Mouse (Mus musculus) intestine, embryonic 16.5 days (tissue): ENCODE measurements around the gene Mipep. TPM values are rescaled to one million over a fixed set of nuclear protein-coding genes. Genes with fewer than 3 reads are reported as not detected.

Experiments
- ATAC-seq: fragments of 200-750 bp; cut with Nextera tagmentation; 2 replicates; pipeline ENCODE4 v1.8.0; 2017; ENCODE audit warnings: moderate TSS enrichment, moderate library complexity
- H3K27ac ChIP-seq: fragments of 300-500 bp; sonication (generic); 2 replicates; pipeline ENCODE4 v1.5.1; 2014; ENCODE audit warnings: mild to moderate bottlenecking, low read length
- H3K27me3 ChIP-seq: fragments of 300-500 bp; sonication (generic); replicated peaks from 2 replicates; pipeline ENCODE4 v1.6.1; 2014; ENCODE audit warnings: low read length, control low read depth, mixed read lengths; ENCODE audit not compliant: control insufficient read depth, insufficient read depth
- H3K36me3 ChIP-seq: fragments of 300-500 bp; sonication (generic); 2 replicates; pipeline ENCODE4 v1.6.1; 2014; ENCODE audit warnings: low read length, control low read depth; ENCODE audit not compliant: control insufficient read depth, insufficient read depth
- H3K4me1 ChIP-seq: fragments of 300-500 bp; sonication (generic); 2 replicates; pipeline ENCODE4 v1.6.1; 2014; ENCODE audit warnings: low read length, control low read depth, mixed read lengths; ENCODE audit not compliant: control insufficient read depth, insufficient read depth
- H3K4me2 ChIP-seq: fragments of 300-500 bp; sonication (generic); 2 replicates; pipeline ENCODE4 v1.6.1; 2014; ENCODE audit warnings: low read depth, low read length, control low read depth
- H3K4me3 ChIP-seq: fragments of 300-500 bp; sonication (generic); 2 replicates; pipeline ENCODE4 v1.5.1; 2014; ENCODE audit warnings: mild to moderate bottlenecking, low read length
- H3K9ac ChIP-seq: fragments of 300-500 bp; sonication (generic); 2 replicates; pipeline ENCODE4 v1.6.1; 2014; ENCODE audit warnings: low read depth, low read length
- H3K9me3 ChIP-seq: fragments of 300-500 bp; sonication (generic); 2 replicates; pipeline ENCODE4 v1.6.1; 2016; ENCODE audit warnings: low read length, control low read depth; ENCODE audit not compliant: control insufficient read depth
- WGBS: fragments of 180-500 bp; shearing (Covaris S2); extraction: QIAGEN DNeasy Blood & Tissue Kit; methylation state at CpG from one replicate; pipeline ENCODE4 v1.1.7; 2014; 5-methylcytosine and 5-hydroxymethylcytosine counted together
- polyA plus RNA-seq: library from polyadenylated mRNA; unstranded; fragments of >200 nt; fragmentation: Nextera tagmentation; extraction: Ambion mirVana; gene quantifications from 2 replicates; pipeline ENCODE4 v1.2.1, GENCODE M21; 2015

Gene Mipep
- polyA plus RNA-seq, 1 experiment from 2014 or later, result 20.0 TPM

DNA sequence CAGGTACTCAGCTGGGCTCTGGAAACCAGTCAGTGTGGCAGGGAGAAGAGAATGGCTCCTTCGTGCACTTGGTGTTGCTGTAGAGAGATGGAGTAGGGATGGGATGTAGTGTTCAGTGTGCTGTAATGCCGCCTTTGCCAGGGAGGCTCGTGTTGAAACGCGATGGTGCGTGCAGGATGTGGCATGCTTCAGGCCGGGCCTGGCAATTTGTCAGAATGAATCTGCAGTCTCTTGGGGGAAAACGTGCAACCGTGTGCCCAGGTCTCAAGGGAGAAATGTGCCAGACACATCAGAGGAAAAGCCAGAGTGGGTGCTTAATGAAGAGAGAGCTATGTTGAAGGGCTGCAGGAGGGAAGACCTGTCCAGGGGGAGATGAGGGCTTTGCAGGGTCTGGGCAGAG, 20.6 kb downstream of the Mipep start:
- WGBS, result 89% methylated on average over 9 of the region's 9 CpGs
- Histone ChIP-seq H3K27ac (no peak overlapping the region), H3K9ac (no peak overlapping the region), H3K4me1 (peaks cover 2% of the 10 kb centered on the region; the same call in 1 of the 2 replicates), H3K27me3 (no peaks in the 10 kb centered on the region), H3K9me3 (no peaks in the 10 kb centered on the region), H3K36me3 (peaks cover 6% of the 10 kb centered on the region), H3K4me2 (no peak overlapping the region), H3K4me3 (no peak overlapping the region)
- ATAC-seq, result no peak

DNA sequence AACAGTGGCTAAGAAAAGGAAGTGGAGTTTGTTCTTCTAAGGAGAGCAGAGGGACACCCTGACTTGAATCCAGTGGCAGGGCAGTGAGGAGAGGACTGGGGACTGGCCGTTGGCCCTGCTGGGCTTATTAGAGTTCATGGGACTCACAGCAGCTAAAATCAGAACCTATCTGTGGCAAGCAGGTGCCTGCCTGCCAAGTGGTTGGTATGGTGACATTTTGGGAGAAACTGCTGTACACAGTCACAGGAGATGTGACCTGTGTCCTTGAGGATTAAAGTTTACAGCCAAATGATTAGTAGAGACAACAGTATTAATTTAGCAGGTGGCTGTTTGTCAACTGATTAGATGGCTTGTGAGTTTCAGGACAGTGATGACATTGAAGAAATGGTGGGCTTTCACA, 21.5 kb downstream of the Mipep start:
- Histone ChIP-seq H3K27ac (no peak overlapping the region), H3K9ac (no peak overlapping the region), H3K36me3 (peaks cover 6% of the 10 kb centered on the region), H3K9me3 (no peaks in the 10 kb centered on the region), H3K4me3 (no peak overlapping the region), H3K4me1 (peaks cover 2% of the 10 kb centered on the region; the same call in 1 of the 2 replicates), H3K27me3 (no peaks in the 10 kb centered on the region), H3K4me2 (no peak overlapping the region)
- 79% methylated on average over 1 of the region's 1 CpGs for WGBS
- ATAC-seq, result no peak

DNA sequence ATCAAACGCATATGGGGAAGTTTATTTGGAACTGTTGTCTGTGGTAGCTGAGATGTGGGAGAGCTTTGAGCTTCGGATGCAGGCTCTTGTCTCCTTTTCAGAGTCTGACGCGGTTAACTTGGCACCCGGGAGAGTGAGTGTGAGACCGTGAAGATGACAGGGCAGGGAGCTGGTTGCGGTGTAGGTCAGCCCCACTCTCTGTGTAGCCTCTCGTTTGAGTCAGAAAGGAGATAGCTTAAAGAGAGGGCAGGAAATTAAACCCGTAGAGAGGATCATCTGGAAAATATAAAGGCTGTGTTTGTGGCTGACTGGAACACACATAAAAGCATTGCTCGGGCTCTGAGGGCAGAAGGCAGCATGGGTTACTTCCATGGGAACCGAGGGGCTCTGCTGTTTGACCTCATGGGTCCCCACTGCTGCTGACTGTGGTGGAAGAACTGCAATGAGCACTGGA, 22.5 kb downstream of the Mipep start:
- no peak overlapping the region for H3K27ac ChIP-seq
- no peak overlapping the region for H3K4me2 ChIP-seq
- H3K9me3 ChIP-seq, result no peaks in the 10 kb centered on the region
- WGBS, result 53% methylated on average over 11 of the region's 11 CpGs
- no peak overlapping the region for H3K4me3 ChIP-seq
- peaks cover 5% of the 10 kb centered on the region for H3K36me3 ChIP-seq
- H3K27me3 ChIP-seq, result no peaks in the 10 kb centered on the region
- no peak for ATAC-seq
- H3K9ac ChIP-seq, result no peak overlapping the region
- peaks cover 2% of the 10 kb centered on the region; the same call in 1 of the 2 replicates for H3K4me1 ChIP-seq

DNA sequence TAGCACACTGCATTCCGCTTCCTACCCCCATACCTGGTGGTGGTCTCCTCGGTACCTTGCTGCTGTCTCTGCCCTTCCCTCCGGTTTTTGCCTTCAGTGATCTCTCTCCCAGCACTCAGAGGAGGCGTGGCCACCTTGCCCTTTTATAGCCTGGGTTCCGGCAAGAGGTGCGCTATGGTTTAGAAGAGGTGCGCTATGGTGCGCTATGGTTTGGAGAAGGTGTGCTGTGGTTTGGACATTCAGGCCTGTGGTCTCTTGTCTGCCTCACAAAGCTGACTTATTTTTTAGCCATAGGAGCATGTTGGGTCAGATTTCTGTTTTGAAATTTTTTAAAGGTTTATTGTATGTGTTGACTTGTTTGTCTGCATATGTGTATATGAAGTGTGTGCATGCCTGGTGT, 25.5 kb downstream of the Mipep start:
- no peak for ATAC-seq
- WGBS, result 93% methylated on average over 8 of the region's 8 CpGs
- no peak overlapping the region for H3K4me2 ChIP-seq

DNA sequence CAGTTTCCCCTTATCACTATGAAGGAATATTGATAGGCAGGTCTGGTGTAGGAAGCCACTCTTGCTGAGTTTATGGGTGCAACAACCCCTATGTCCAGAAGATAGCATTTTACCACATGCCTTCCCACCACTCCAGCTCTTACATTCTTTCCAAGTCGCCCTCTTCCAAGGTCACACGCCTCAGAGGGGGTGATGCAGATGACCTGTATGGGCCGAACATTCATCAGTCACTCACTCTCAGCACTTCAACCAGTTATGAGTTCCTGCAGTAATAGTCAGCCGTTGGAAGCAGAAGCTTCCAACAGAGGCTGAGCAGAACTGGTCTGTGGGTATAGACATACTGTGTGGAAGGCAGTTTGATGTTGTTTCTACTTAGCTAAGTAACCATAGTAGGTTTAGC, 27.2 kb downstream of the Mipep start:
- no peak for ATAC-seq
- no peak overlapping the region for H3K4me3 ChIP-seq
- H3K9me3 ChIP-seq, result no peaks in the 10 kb centered on the region
- H3K27me3 ChIP-seq, result no peaks in the 10 kb centered on the region
- WGBS, result 97% methylated on average over 4 of the region's 4 CpGs
- H3K36me3 ChIP-seq, result no peaks in the 10 kb centered on the region
- no peak overlapping the region for H3K27ac ChIP-seq
- peaks cover 2% of the 10 kb centered on the region; the same call in 1 of the 2 replicates for H3K4me1 ChIP-seq
- no peak overlapping the region for H3K9ac ChIP-seq
- H3K4me2 ChIP-seq, result no peak overlapping the region

More for the DNA sequence above, 25.5 kb downstream of the Mipep start:
- Histone ChIP-seq H3K4me3 (no peak overlapping the region), H3K4me1 (peaks cover 2% of the 10 kb centered on the region; the same call in 1 of the 2 replicates), H3K9me3 (no peaks in the 10 kb centered on the region), H3K9ac (no peak overlapping the region), H3K27ac (no peak overlapping the region), H3K27me3 (no peaks in the 10 kb centered on the region), H3K36me3 (no peaks in the 10 kb centered on the region)

DNA sequence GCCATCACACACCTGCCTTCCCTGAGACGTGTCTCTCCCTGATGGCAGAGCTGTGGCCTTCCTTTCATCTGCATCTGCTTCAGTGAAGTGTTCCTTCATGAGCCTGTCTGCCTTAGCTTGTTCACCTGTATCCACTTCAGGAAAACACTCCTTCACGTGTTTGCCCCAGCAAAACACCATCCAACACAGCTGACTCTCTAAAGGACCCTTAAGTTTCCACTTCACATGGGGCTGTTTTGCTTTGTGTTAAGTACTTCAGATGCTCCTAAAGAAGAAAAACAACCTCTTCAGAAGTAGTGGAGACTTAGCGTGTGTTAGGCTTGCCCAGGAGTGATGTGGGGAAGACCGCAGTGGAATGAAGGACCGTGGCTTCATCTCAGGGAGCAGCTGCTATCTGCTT, 30.7 kb downstream of the Mipep start:
- Histone ChIP-seq H3K9ac (no peak overlapping the region), H3K27me3 (no peaks in the 10 kb centered on the region), H3K4me3 (no peak overlapping the region), H3K27ac (no peak overlapping the region), H3K36me3 (no peaks in the 10 kb centered on the region), H3K4me2 (no peak overlapping the region), H3K4me1 (no peaks in the 10 kb centered on the region), H3K9me3 (no peaks in the 10 kb centered on the region)
- no peak for ATAC-seq
- WGBS, result 90% methylated on average over 5 of the region's 5 CpGs

DNA sequence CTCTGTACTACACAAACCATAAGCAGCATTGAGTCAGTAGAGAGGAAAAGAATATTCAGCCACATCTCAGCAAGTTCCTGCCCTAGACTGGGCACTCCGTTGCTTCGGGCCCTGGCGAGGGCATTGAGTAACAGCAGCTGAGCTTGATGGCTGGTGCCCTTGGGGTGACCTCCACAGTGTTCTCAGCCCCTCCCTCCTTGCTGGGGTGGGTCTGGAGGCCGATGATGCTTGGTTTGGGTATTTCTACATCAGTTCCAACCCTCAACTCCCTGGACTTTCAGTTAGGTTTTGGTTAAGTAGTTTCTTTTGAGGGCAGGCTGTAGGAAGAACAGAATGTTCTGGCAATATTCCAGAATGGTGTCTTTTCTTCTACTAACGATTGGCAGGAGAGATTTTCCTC, 33.7 kb downstream of the Mipep start:
- H3K27ac ChIP-seq, result no peak overlapping the region
- H3K4me3 ChIP-seq, result no peak overlapping the region
- no peaks in the 10 kb centered on the region for H3K27me3 ChIP-seq
- H3K9me3 ChIP-seq, result no peaks in the 10 kb centered on the region
- no peak overlapping the region for H3K4me2 ChIP-seq
- 72% methylated on average over 5 of the region's 5 CpGs for WGBS
- ATAC-seq, result no peak
- H3K4me1 ChIP-seq, result no peaks in the 10 kb centered on the region
- no peaks in the 10 kb centered on the region for H3K36me3 ChIP-seq
- H3K9ac ChIP-seq, result no peak overlapping the region

DNA sequence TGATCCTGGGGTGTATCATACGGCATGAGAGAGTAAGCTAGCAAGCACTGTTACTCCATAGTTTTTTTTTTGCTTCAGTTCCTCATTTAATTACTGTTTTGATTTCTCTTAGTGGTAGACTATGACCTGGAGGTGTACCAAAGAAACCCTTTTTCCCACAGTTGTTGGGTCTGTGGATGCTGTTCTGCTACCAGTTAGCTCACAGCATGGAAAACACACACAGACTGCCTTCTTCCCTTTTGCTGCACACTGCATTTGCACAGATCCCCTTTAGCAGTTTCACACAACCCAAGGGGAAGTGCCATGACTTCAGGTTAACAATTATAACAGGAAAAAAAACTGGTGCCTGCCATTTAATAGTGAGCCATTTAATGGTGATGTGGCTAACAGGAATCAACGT, 45.7 kb downstream of the Mipep start:
- H3K4me1 ChIP-seq, result no peaks in the 10 kb centered on the region
- H3K36me3 ChIP-seq, result 0 out of 2 replicates have a peak, but pooled peaks cover 12% of the 10 kb centered on the region
- H3K4me2 ChIP-seq, result no peak overlapping the region
- no peaks in the 10 kb centered on the region for H3K27me3 ChIP-seq
- 0 out of 2 replicates have a peak, but pooled peaks cover 3% of the 10 kb centered on the region for H3K9me3 ChIP-seq
- 84% methylated on average over 2 of the region's 2 CpGs for WGBS
- no peak overlapping the region for H3K27ac ChIP-seq
- H3K4me3 ChIP-seq, result no peak overlapping the region
- H3K9ac ChIP-seq, result no peak overlapping the region
- no peak for ATAC-seq

DNA sequence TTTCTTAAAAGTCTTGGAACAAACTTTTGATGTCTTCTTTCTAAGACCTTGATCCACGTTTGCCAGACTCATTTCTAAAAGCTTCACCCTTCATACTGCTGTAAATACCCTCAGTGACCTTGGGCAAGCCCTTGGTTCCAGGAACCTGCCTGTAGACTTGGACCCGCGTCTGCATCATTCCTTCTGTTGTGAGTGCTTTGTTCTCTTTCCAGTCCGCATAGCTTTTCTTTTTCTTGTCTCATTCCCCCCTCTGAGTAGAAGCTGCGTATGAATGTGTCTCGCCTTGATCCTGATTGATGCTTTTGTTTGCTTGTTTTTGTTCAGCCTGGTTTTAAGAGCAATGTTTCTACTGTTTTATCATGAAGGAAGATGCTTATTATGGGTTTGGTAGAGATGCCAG, 52.3 kb downstream of the Mipep start:
- no peak overlapping the region for H3K27ac ChIP-seq
- no peak overlapping the region for H3K4me3 ChIP-seq
- H3K9me3 ChIP-seq, result 0 out of 2 replicates have a peak, but pooled peaks cover 3% of the 10 kb centered on the region
- no peak overlapping the region for H3K9ac ChIP-seq
- H3K36me3 ChIP-seq, result 0 out of 2 replicates have a peak, but pooled peaks cover 7% of the 10 kb centered on the region
- no peaks in the 10 kb centered on the region for H3K27me3 ChIP-seq
- H3K4me1 ChIP-seq, result no peaks in the 10 kb centered on the region
- no peak for ATAC-seq
- H3K4me2 ChIP-seq, result no peak overlapping the region
- WGBS, result 83% methylated on average over 6 of the region's 6 CpGs

DNA sequence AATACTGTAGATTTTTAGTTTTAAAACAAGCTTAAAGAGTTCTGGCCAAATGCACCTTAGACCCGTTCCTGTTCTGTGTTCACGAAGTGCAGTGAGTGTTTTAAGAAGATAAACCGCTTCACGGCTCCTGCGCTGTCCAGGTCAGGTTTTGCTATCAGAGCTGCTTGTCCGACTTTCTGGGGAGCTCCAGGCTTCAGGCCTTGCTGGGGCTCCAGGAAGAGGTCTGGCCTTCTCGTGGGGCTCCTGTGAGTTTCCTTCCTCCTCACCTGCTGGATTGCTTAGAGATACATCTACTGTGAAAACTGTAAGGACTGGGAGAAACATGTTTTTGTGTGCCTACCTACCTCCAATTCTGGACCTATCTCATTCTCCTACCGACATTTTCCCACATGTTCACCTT, 55.3 kb downstream of the Mipep start:
- no peaks in the 10 kb centered on the region for H3K36me3 ChIP-seq
- H3K27me3 ChIP-seq, result no peaks in the 10 kb centered on the region
- H3K27ac ChIP-seq, result no peak overlapping the region
- no peak overlapping the region for H3K4me3 ChIP-seq
- 80% methylated on average over 8 of the region's 8 CpGs for WGBS
- peaks cover under 1% of the 10 kb centered on the region; the same call in 1 of the 2 replicates for H3K4me1 ChIP-seq
- no peak overlapping the region for H3K4me2 ChIP-seq
- no peaks in the 10 kb centered on the region for H3K9me3 ChIP-seq
- H3K9ac ChIP-seq, result no peak overlapping the region
- no peak for ATAC-seq
